Mouse (Mus musculus): ENCODE results near the gene Med27.

The Med27 gene

DNA sequence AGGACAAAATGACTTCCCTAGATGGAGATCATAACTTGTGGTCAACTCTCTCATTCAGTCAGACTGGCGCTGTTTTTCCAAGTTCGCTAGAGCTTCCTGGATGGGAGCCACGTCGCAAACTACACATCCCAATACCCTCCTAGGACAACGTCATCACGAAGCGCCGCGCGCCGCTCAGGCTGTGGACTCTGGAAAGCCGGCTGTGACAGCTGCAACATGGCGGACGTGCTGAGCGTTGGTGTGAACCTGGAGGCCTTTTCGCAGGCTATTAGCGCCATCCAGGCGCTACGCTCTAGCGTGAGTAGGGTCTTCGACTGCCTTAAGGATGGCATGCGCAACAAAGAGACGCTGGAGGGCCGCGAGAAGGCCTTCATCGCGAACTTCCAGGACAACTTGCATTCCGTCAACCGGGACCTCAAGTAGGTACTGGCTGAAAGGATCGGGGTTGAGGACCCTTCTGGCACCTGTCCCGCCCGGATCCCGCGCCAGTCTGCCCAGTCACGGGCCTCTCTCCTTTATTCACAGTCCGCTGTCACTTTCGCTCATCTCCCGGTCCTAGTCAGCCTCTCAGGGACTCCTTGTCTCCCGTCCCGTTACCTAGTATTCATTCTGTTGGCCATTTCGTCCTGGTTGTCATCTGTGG lies at the start of gene Med27:
Gene Med27, plus strand, starts transcription at position 191 of the 643 bp plus-strand sequence.
- DNase-seq (ENCODE audit: low read depth in 2 of 2, low spot score in 2 of 2), result peak; percentile 68 to 87

DNA sequence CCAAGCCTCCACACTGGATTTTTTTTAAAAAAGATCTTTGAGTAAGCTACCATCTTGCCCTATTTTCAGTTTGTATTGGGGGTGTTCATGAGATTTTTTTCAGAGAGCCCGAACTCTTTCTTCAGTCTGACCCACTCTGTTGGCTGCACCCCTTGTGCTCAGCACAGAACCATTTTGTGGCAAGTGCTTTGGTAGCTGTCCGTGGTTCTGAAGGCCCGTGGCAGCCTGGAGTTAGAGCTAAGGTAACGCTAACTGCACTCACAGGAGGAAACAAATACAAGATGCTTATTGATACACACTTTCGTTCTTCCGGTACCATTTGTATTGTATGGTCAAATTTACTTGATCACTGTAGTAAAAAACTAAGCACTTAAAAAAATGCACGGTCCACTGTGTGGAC lies 36.7 kb upstream of the Med27 start:
- no peak for DNase-seq (ENCODE audit: low read depth in 2 of 2, low spot score in 2 of 2)

DNA sequence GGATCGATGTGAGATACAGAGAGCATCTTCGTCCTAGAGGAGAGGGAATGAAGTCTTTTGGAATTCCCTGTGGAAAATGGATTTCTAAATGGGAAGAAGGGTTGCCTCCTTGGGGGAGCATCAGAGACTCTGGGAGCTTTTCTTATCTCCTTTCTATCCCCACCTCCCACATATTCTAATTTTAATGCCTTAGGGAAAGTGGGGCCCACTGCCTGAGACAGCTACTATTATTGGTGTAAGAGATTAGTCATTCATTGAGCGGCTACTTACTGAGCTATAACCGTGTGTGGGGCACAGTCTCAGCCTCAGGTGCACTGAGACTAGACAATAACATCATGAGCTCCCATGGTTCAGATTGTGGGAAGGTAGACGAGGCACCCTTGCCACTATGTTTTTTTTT lies 34.6 kb upstream of the Med27 start:
- no peak for DNase-seq (ENCODE audit: low read depth in 2 of 2, low spot score in 2 of 2)

DNA sequence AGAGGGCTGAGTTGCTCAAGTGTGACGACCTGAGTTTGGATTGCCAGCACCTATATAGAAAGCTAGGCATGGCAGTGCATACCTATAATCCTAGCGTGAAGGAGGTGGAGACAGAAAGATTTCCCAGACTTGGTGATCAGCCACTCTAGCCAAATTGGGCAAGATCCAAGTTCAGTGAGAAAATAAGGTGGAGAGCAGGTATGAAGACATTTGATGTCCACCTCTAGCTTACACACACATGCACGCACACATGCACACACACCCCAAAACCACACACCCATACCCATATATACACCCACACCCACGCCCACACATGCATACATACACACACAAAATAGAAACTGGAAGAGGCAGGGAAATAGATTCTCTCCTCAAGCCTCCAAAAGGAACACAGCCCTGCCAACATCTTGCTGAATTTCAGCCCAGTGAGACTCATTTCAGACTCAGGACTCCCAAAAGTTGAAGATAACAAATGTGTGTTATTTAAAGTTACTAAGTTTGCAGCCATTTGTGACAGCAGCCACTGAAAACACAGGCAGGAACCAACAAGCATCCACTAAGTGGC lies 28.6 kb upstream of the Med27 start:
- DNase-seq (ENCODE audit: low read depth in 2 of 2, low spot score in 2 of 2), result no peak

DNA sequence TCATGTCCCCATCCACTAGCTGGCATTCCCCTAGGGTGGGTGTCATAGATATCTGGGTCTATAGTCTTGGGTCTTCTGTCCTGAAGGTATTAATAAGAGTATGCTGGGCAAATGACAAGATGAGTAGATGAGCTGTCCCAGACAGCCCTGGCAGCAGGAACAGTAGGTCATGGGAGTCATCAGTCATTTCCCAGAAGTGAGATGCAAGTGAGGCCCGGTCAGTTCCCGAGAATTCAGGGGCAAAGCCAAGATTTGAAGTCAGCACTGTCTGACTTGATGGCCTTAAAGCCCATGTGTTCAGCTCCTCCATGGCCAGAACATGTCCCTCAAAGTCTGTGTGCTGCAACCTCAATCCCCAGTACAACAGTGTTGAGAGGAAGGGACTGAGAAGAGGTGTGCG lies 28.0 kb upstream of the Med27 start:
- no peak for DNase-seq (ENCODE audit: low read depth in 2 of 2, low spot score in 2 of 2)

DNA sequence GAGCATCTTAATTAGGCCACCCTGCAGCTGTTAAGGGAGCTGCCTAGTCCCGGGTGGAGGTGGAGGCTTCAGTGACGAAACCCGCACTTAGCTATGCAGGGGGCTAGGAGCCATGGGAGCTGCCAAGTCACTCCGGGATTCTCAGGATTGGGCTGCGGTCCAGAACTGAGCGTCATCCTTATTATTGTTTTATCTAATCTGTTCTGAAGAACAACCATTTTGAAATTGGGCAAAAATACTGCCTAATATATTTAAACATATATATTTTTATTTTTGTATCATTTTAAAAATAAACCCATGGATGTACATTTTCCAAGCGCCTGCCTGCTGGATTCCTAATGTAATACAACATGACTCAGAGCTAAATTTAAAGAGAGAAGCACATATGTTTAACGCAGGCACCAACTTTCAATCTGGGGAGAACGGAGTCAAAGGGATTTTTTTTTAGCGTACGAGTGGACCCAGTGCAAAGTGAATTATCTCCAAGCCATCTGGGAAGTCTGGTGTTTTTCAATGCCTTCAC lies 26.3 kb upstream of the Med27 start:
- DNase-seq (ENCODE audit: low read depth in 2 of 2, low spot score in 2 of 2), result no peak

DNA sequence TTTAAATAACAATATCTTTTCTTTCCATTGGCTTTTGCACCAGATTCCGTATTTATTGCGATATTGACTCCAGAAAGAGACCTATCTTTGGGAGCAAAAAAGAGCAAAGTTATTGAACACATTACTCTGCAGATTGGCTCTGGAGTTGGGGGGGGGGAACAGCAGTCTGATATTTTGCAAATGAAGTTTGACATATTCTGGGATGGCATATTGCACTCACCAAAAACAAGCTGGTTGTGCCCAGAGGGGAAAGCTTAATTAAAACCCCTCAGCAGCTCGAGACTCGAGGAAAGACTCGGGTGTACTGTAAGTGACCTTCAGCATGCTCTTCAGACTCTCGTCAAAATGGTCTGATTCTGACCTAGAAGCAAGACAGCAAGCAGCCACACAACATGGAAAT lies 25.8 kb upstream of the Med27 start:
- no peak for DNase-seq (ENCODE audit: low read depth in 2 of 2, low spot score in 2 of 2)

DNA sequence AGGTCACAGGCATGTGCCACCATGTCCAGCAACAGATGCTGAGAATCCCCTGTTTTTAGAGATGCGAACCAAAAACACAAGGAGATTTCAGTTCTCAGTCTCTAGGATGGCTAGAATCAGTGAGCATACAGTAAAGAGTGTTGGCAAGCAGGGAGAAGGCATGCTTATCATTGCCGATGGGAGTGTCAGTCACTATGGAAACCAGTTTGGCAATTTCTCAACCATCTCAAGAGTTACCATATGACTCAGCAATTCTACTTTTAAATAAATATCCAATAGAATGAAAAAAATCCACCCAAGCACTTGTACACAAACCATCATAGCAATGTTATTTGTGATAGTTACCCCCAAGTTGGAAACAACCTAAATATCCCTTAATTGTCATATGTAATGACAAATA lies 22.2 kb upstream of the Med27 start:
- DNase-seq (ENCODE audit: low read depth in 2 of 2, low spot score in 2 of 2), result no peak

DNA sequence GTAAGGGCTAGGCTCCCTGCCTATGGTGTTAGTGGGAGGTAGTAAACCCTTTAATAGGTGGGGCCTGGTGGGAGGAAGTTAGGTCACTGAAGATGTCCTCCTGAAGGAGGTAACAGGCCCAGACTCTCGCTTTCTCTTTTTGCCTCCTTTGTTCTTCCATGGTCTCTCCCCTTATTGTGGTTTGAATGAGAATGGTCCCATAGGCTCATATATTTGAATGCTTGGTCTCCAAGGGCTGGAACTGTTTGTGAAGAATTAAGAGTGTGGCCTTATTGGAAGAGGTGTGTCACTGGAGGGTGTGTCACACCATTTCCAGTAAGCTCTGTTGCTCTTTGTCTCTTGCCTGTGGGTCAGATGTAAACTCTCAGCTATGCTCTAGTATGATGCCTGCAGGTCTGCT lies 16.1 kb upstream of the Med27 start:
- DNase-seq (ENCODE audit: low read depth in 2 of 2, low spot score in 2 of 2), result no peak

DNA sequence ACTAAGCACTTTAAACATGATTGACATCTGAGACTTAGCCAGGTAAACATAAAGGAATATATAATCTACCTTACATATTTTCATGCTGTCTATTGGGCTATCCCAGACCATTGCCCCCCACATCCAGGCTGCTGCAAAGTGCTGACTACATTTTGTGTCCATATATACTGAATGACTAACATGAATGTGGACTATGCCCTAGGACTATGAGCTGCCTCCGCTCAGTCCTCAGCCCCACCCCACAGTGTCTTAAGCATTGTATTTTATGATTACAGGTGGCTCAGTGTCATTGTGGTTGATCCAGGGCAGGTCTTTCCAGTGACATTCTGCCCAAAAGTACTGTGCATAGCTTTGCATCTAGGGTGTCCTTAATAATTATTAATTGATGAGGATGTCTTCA lies 8.2 kb upstream of the Med27 start:
- no peak for DNase-seq (ENCODE audit: low read depth in 2 of 2, low spot score in 2 of 2)

DNA sequence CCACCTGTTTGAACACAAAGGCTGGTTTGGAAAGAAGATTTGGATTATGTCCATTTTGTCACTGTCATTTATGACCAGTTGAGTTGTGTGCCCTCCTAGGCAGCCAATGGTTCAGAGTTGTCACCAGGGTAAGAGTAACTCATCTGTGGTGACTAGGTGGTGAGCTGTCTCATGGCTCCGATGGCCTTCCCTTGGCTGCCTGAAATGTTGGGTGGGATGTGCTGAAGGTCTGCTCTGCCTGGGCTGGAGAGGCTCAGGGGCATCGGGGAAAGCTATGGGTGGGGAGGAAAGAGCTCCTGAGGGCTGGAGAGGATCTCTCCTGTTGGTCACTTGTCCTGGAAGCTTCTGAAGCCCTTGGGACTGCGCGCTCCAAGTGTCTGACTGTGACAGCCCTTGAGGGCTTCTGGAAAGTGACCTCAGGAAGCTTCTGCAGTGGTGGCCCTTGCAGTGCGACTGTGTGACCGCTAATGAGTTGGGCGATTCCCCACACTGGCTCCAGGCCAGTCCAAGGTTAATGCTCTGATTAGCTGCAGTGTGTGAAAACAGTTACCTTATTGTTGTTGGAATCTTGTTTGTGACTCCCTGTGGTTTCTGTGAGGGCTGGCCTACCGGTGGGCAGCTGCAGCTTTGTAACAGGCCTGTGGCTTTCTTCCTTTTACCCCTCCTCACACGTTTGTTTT lies 12.2 kb downstream of the Med27 start:
- DNase-seq (ENCODE audit: low read depth in 2 of 2, low spot score in 2 of 2), result no peak

DNA sequence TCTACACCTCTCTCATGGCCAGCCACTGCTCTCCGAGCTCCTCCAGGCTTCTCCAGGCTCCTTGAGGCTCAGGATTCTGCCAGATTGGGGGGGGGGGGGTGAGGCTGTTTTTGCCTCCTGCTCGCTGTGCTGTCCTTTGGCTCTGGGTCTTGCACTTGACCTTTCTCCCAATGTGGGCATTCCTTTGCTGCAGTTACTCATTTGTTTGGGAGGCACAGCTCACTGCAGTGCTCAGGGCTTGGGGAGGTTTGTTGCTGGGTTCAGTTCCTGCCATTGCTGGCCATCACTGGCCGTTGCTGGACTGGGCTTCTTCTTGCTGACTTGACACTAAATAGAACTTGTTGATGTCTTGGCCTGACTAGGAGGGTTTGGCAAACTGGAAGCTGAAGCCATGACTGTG lies 14.3 kb downstream of the Med27 start:
- no peak for DNase-seq (ENCODE audit: low read depth in 2 of 2, low spot score in 2 of 2)

DNA sequence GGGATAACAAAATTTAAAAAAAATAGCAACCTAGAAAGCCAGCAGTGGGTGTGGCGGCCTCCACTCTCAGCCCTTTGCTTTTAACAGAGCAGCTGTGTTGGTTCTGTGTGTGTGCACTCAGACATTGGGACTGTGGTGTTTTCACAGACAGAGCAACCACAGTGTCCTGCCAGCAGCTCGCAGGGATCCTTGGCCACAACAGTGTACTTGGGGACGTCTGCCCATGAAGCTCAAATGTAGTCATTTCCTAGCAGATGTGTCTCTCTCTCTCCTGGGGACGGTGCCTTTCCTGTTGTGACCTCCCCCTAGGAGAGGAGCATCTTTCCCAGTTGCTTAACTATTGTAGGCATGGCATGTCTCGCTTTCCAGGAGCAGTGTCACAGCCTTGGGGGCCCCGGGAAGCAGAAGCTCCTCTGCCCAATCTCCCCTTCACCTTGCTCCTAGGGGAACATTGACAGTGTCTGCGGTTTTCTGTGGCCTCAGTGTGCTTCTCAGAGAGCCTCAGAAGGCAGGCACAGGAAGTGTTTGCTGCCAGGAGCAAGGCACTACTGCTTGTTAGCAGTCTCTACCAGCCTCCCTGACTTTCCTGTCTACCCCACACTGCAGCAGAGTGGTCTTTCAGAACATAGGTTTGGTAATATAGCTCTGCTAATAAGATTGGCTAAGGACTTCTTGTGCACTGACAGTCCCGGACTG lies 18.5 kb downstream of the Med27 start:
- DNase-seq (ENCODE audit: low read depth in 2 of 2, low spot score in 2 of 2), result peak in 1 of 2 experiments; percentile 4

DNA sequence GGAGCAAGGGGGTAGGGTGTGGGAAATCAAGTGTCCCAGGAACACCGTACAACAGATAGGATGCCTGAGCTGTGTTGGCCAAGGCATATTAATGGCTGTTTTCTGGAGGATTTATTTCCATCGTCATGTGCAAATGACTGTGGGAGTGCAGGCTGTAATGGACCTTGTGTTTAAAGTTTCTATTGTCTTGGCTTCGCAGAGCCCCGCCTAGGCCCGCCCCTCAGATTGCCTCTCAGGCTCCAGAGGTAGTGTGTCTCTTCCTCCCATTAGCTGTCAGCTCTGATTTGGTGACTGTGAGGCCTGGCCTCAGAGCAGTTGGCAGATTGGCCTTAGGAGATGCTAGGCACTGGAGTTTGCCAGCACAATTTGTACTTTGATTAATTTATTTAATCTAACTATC lies 22.1 kb downstream of the Med27 start:
- DNase-seq (ENCODE audit: low read depth in 2 of 2, low spot score in 2 of 2), result no peak

DNA sequence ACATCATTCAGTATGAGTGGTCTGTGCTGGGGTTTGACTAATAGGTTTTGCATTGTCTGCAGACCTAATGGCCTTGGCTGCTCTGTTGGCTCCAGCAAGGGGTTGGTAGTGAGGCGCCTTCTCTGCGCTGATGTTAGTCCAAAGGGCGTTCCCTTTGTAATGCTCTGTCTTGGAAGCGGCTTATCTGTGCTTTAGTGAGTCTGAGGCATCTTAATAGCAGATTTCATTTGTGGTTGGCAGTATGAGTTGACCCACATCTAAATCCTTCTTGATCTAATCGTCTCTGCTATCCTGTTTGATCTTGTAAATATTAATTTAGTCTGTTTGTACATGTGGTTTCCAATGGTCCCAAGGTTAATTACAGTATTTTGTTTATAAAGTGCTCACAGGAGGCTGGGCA lies 25.6 kb downstream of the Med27 start:
- DNase-seq (ENCODE audit: low read depth in 2 of 2, low spot score in 2 of 2), result no peak

DNA sequence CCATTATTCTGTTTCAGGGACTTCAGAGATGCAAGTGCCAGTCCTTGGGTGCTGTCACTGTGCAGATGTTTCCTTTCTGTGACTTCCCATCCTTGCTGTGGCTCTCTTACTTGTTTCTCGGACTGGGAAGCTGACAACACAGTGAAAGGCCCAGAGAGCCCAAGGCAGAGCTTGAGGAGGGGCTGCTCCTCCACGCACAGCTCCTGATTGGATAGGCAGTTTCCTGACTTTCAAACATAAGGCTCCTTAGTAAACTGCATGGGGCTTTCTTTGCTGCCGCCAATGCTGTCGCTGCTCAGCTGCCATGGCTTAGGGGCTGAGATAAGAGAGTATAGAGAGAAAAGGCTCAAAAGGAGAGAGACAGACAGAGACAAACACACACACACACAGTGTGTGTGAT lies 35.1 kb downstream of the Med27 start:
- no peak for DNase-seq (ENCODE audit: low read depth in 2 of 2, low spot score in 2 of 2)

DNA sequence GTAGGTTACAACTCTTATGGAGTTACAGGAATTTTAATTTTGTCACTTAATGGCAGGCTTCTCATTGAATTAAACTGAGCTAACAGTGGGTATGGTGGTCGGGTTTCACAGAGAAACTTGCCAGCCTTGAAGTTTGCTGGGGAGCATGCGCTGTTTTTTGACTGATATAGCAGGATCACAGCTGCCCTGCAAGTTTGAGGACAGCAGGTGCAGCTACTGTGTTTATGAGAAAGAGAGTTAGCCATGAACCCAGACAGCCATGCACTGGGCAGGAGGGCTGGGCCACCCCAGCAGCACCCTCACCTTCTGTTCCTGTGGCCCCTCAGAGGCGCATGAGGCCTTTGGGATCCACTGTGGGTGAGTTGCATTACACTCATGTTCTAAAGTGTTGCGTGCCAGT lies 36.0 kb downstream of the Med27 start:
- no peak for DNase-seq (ENCODE audit: low read depth in 2 of 2, low spot score in 2 of 2)

DNA sequence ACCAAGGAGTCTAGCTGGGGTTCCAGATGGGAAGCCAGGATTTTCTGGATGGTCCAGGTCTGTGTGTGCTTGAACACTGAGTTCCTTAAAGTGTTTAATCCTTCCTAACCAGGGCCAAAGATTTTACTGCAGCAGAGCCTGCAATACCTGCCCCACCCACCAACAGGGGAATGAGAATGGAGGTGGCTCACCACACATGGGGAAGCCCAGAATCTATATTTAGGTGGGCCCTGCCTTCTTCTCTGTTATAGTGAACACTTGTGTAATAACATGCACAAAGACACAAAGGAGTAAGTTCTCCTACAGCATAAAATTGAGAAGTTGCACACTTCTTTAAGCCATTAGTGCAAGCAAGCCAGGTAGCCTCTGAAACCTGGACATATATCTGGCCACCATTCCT lies 36.5 kb downstream of the Med27 start:
- DNase-seq (ENCODE audit: low read depth in 2 of 2, low spot score in 2 of 2), result no peak

DNA sequence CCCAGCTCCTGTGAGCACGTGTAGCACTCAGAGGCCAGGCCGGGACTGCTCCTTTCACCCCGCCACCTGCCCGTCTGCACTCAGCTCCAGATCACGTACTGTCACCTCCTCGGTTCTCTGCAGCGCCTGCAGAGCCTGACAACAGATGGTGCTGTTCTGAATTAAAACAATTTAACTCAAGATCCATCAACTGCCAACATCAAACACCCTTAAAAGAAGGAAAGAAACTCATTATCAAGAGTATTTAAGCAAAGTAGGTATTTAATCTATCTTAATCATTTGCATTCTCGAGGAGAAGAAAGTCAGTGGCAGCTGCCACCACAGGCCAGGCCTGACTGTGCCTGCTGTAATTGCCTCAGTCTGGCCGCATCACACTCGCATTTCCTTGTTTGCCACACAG lies 38.8 kb downstream of the Med27 start:
- no peak for DNase-seq (ENCODE audit: low read depth in 2 of 2, low spot score in 2 of 2)

DNA sequence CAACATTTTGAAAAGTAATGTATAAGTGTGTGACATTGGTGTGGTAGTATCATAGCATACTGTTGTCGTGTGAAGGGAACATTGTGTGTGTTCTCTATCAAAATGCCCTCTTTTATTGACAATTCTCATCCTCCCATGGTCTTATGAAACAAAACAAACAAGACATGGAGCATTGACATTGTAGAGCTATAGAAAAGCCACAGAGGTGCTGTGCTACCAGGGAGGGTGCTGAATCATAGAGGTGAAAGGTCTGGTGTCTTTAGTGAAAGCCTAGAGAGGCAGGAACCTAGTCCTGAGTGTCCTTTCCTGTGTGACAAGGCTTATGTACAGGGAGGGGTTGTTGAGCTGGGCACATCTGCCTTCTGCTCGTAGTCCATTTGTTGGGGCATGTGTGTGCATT lies 40.6 kb downstream of the Med27 start:
- DNase-seq (ENCODE audit: low read depth in 2 of 2, low spot score in 2 of 2), result no peak

DNA sequence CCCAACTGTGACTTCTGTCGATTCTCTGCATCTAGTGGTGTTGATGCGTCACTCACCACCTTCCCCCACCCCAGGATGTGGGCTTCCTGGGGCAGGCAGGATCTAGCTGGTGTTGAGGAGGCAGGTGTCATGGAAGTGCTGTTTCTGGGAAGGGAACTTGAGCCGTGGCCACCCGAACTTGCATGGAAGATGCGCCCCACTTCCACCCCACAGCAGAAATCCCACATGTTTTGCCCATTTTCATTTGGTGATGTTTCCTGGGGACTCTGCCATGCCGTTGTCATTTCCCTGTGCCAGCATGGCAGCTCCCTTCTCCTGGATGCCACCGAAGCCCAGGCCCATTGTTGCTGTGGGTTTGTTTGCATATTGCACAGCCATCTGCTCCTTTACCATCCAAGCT lies 42.3 kb downstream of the Med27 start:
- peak in 1 of 2 experiments; percentile 9 for DNase-seq (ENCODE audit: low read depth in 2 of 2, low spot score in 2 of 2)

DNA sequence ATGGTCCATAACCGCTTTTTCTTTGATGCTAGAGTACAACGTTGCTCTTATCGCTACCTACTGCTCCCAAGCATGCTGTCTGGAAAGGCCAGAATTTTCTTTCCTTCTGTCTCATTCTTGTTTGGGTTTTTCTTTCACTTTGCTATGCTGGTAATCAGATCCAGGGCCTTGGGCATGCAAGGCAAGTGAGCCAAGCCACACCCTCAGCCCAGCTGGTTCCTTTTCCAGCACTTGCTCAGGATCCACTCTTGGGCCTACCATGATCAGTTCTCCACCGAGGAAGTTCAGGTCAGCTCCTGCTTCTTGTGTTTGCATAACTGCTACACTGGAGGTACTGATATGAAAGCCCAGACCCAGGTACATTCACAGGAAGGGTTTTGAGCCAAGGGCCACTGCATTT lies 44.5 kb downstream of the Med27 start:
- DNase-seq (ENCODE audit: low read depth in 2 of 2, low spot score in 2 of 2), result no peak

Data from CD8-positive naive resting alpha-beta T cell, adult 2 months (primary cell).